Mouse (Mus musculus): ENCODE measurements around the gene Plppr3.

The Plppr3 gene

GRCm38 (mm10) chr10:79820277-79820676, 54.2 kb downstream of the Plppr3 start:
- in situ Hi-C loops (cut with MseI, MboI) = no loop called here

DNA sequence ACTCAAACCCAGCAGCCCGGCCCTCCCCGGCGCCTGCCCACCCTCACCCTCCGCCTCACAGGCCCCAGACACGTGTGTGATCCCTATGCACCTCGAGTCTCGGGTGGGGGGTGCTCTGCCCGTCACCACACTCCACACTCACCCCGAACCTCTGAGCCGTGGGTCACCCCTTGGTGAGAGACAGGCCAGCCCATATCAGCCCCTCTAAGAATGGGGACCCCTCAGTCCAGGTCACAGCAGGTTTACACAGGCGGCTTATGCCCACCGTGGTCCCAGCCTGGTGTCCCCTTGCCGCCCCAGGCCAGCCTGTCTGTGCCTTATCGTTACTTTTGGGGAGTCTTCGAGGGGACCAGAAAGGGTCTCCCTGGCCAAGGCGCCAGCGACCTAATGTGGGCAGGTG, 54.8 kb downstream of the Plppr3 start:
- in situ Hi-C loops (cut with MseI, MboI) = no loop called here

GRCm38 (mm10) chr10:79818225-79818624, 56.2 kb downstream of the Plppr3 start:
- in situ Hi-C loops (cut with MseI, MboI) = no loop called here

DNA sequence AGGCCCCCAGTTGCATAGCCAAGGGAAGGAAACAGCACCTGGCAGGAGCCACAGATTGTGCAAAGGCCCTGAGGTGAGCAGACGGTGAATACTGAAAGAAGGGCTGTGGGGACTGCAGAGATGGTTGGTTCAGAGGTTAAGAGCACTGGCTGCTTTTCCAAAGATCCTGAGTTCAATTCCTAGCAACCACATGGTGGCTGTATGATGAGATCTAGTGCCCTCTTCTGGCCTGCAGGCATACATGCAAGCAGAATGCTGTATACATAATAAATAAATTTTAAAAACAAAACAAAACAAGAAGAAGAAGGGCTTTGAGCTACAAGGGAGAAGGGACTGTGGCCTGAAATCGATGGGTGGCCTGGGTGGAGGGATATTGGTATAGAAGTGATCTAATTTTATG, 57.3 kb downstream of the Plppr3 start:
- in situ Hi-C loops (cut with MseI, MboI) = no loop called here

GRCm38 (mm10) chr10:79815671-79816494, 58.6 kb downstream of the Plppr3 start:
- in situ Hi-C loops (cut with MseI, MboI) = no loop called here

DNA sequence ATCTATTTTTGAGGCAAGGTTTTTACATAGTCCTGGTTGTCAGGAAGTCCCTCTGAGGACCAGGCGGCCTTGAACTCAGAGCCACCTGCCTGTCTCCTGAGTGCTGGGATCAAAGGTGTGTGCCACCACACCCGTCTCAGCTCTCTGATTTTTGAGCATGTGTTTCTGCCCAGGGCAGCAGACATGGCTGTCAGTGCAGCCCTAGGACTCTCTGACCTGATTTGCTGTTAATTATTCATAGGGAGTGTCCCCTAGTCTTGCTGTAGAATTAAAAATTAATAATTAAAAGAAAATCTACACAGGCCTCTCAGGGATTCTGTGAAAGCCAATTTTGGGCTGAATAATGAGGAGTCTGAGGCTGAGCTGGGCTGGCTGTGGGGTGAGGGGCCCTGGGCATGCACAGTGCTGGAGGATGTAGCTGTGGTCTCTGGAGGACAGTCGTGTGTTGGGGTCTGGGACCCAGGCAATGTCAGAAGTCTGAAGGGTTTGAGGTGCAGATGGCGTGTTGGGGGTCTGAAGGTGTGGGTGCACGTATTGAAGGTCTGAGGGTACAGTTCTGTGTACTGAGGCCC, 60.1 kb downstream of the Plppr3 start:
- in situ Hi-C loops (cut with MseI, MboI) = no loop called here

GRCm38 (mm10) chr10:79811736-79812637, 62.4 kb downstream of the Plppr3 start:
- in situ Hi-C loops (cut with MseI, MboI) = no loop called here

Data from mouse trophoblast stem cell (cell line).